In the genomic region with DNA sequence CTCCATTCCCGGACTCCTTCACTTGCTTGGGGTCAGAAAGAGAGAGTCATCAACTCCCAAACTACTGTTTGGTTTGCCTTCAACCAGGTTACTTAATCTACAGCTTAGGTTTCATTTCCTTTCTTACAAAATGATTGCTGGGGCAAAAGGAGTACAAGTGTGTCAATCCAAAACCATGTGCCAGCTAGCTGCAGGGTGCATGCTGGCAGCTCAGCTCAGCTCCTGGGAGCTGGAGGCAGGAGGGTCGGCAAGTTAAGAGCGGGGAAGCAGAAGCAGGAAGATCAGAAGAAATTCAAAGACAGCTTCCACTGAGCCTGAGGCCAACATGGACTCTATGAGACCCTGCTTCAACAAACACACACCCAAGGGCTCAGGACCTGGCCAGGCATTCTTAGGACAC, we compare ENCODE assay signal across 8 mouse cellular contexts. TPM values are rescaled to one million over a fixed set of nuclear protein-coding genes. Genes with fewer than 3 reads are reported as not detected.
A peak's percentile ranks its signal among the peaks of the same experiment; 100 is the strongest.
DNase-seq lines count a peak whose midpoint lies in the region; ATAC-seq lines count a peak whose summit lies in the region.

No protein-coding gene starts in this region.

- 69% methylated on average over 3 of the region's 3 CpGs for WGBS in heart, embryonic 12.5 days
- 52% methylated on average over 3 of the region's 3 CpGs for WGBS in embryonic facial prominence, embryonic 13.5 days
- WGBS in liver, embryonic 13.5 days (ENCODE audit: insufficient replicate concordance) = 66% methylated on average over 3 of the region's 3 CpGs

- H3K4me3 ChIP-seq in heart, embryonic 12.5 days = no peak overlapping the region
- H3K4me3 ChIP-seq in embryonic facial prominence, embryonic 13.5 days = no peak overlapping the region
- H3K4me3 ChIP-seq in liver, embryonic 13.5 days (replicated peaks) = peak overlapping the region; percentile 91

- ATAC-seq in heart, embryonic 12.5 days (ENCODE audit: insufficient number of reproducible peaks, low FRiP score) = no peak
- no peak for ATAC-seq in embryonic facial prominence, embryonic 13.5 days (ENCODE audit: insufficient number of reproducible peaks, insufficient read depth, low FRiP score, low TSS enrichment, low read depth)
- ATAC-seq in liver, embryonic 13.5 days (ENCODE audit: low read depth) = no peak
- no peak for ATAC-seq in inflammation-experienced regulatory T-cells, adult 6 months

- no peak for DNase-seq in heart, postnatal 25 days (ENCODE audit: low spot score)
- peak; percentile 57 for DNase-seq in A20 (ENCODE audit: low read depth, low spot score)
- DNase-seq in liver, embryonic 13.5 days = no peak
- DNase-seq in right cerebral cortex, postnatal 36 days (ENCODE audit: low spot score in 2 of 2) = no peak
- no peak for DNase-seq in urinary bladder, postnatal 10 days (ENCODE audit: low spot score)

- peaks cover 47% of the 10 kb centered on the region for H3K36me3 ChIP-seq in heart, embryonic 12.5 days
- H3K36me3 ChIP-seq in embryonic facial prominence, embryonic 13.5 days = peaks cover 42% of the 10 kb centered on the region
- peaks cover 58% of the 10 kb centered on the region for H3K36me3 ChIP-seq in liver, embryonic 13.5 days

- H3K9me3 ChIP-seq in heart, embryonic 12.5 days (replicated peaks) = no peaks in the 10 kb centered on the region
- H3K9me3 ChIP-seq in embryonic facial prominence, embryonic 13.5 days = no peaks in the 10 kb centered on the region
- no peaks in the 10 kb centered on the region for H3K9me3 ChIP-seq in liver, embryonic 13.5 days (replicated peaks)

- peak overlapping the region; percentile 54 for H3K9ac ChIP-seq in heart, embryonic 12.5 days
- H3K9ac ChIP-seq in embryonic facial prominence, embryonic 13.5 days = peak overlapping the region; percentile 61
- H3K9ac ChIP-seq in liver, embryonic 13.5 days = peak overlapping the region; percentile 95

- peak overlapping the region; percentile 27; the same call in 1 of the 2 replicates for H3K4me2 ChIP-seq in heart, embryonic 12.5 days
- H3K4me2 ChIP-seq in embryonic facial prominence, embryonic 13.5 days = peak overlapping the region; percentile 72; the same call in 1 of the 2 replicates
- H3K4me2 ChIP-seq in liver, embryonic 13.5 days = peak overlapping the region; percentile 92

- H3K27ac ChIP-seq in heart, embryonic 12.5 days (ENCODE audit: poor library complexity, severe bottlenecking) = no peak overlapping the region
- H3K27ac ChIP-seq in embryonic facial prominence, embryonic 13.5 days = no peak overlapping the region
- peak overlapping the region; percentile 69 for H3K27ac ChIP-seq in liver, embryonic 13.5 days

- peaks cover 27% of the 10 kb centered on the region for H3K4me1 ChIP-seq in heart, embryonic 12.5 days (replicated peaks)
- H3K4me1 ChIP-seq in embryonic facial prominence, embryonic 13.5 days = peaks cover 32% of the 10 kb centered on the region
- peaks cover 59% of the 10 kb centered on the region for H3K4me1 ChIP-seq in liver, embryonic 13.5 days (replicated peaks)

- no peaks in the 10 kb centered on the region for H3K27me3 ChIP-seq in heart, embryonic 12.5 days (replicated peaks)
- H3K27me3 ChIP-seq in embryonic facial prominence, embryonic 13.5 days = no peaks in the 10 kb centered on the region
- H3K27me3 ChIP-seq in liver, embryonic 13.5 days = no peaks in the 10 kb centered on the region

- intact Hi-C loops in heart, postnatal 25 days (cut with DNase I) = loop anchor here (5.0 kb wide), 1 partner anchor 362 kb away; a partner anchor contains a TSS

RNA-seq across cellular contexts. Expression of a gene that starts 2.5 kb away (rescaled TPM):
- 9.8 and 10.4 TPM in 2 replicates for polyA plus RNA-seq in heart, embryonic 12.5 days (2016; fragmentation: Nextera tagmentation; extraction: Ambion mirVana)
- total RNA-seq in heart, postnatal 25 days (2021) = 10 to 100 TPM; 31.6 to 36.3 TPM
- polyA plus RNA-seq in embryonic facial prominence, embryonic 13.5 days (2015; fragmentation: Nextera tagmentation; extraction: Ambion mirVana) = 5.5 and 7.7 TPM in 2 replicates
- polyA plus RNA-seq in liver, embryonic 13.5 days (2015; fragmentation: Nextera tagmentation; extraction: Ambion mirVana) = 7.0 and 8.2 TPM in 2 replicates
- polyA plus RNA-seq in inflammation-experienced regulatory T-cells, adult 6 months (2017; shearing (Covaris generic)) = 10 to 100 TPM; 20.4 to 25.2 (median 22.4) TPM

RNA-seq across cellular contexts. Expression of a gene that starts 45.4 kb away (rescaled TPM):
- 33.7 and 35.8 TPM in 2 replicates for polyA plus RNA-seq in heart, embryonic 12.5 days (2016; fragmentation: Nextera tagmentation; extraction: Ambion mirVana)
- total RNA-seq in heart, postnatal 25 days (2021) = 10 to 100 TPM; 10.0 to 11.3 TPM
- 52.5 and 54.2 TPM in 2 replicates for polyA plus RNA-seq in embryonic facial prominence, embryonic 13.5 days (2015; fragmentation: Nextera tagmentation; extraction: Ambion mirVana)
- polyA plus RNA-seq in liver, embryonic 13.5 days (2015; fragmentation: Nextera tagmentation; extraction: Ambion mirVana) = 53.6 and 59.5 TPM in 2 replicates
- polyA plus RNA-seq in inflammation-experienced regulatory T-cells, adult 6 months (2017; shearing (Covaris generic)) = 10 to 100 TPM; 33.6 to 38.9 (median 35.1) TPM

Comparison
In these comparisons a context has a peak if more than half of its experiments do, and no peak if none do; other contexts are left out.
1. H3K4me2 ChIP-seq: peak in every context shown above with its lines; median percentile 92 in liver, embryonic 13.5 days; 72 in embryonic facial prominence, embryonic 13.5 days; 27 in heart, embryonic 12.5 days.